Mouse (Mus musculus) neural tube, embryonic 10.5 days (tissue): ENCODE measurements around the gene Gm28051.

Source experiments
- DNase-seq: peaks from one replicate; pipeline ENCODE4 v3.0.0-alpha.2; 2017; ENCODE audit warnings: low spot score; ENCODE audit errors: extremely low spot score

Gene Gm28051

DNA sequence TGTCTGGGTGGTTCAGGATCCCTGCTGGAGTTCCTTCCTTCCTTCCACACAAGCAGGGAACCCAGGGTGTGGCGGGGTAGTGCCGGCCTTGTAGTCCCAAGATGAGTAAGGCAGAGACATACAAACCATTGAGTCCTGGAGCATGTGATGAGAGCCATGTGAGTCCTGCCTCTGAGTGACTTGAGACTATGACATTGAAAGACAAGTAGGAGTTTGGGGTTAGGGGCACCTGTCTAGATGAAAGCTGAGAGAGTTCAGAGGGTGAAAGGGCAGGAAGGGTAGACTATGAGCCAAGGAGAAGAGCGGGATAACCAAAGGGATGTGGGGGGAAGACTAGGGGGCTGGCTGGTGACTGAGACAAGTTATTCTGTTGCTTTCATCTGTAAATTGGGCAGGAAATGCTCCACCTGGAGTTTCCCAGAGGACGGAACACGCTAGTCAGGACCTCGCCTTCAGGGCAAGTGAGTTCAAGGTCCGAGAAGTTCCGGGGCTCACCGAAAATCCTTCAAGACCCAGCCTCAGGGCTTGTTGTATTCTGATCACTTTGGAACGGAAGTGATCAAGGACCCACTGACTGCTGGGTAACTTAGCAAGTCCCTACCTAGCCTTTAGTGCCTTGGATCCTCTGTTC, 50.6 kb downstream of the Gm28051 start:
- no peak for DNase-seq

DNA sequence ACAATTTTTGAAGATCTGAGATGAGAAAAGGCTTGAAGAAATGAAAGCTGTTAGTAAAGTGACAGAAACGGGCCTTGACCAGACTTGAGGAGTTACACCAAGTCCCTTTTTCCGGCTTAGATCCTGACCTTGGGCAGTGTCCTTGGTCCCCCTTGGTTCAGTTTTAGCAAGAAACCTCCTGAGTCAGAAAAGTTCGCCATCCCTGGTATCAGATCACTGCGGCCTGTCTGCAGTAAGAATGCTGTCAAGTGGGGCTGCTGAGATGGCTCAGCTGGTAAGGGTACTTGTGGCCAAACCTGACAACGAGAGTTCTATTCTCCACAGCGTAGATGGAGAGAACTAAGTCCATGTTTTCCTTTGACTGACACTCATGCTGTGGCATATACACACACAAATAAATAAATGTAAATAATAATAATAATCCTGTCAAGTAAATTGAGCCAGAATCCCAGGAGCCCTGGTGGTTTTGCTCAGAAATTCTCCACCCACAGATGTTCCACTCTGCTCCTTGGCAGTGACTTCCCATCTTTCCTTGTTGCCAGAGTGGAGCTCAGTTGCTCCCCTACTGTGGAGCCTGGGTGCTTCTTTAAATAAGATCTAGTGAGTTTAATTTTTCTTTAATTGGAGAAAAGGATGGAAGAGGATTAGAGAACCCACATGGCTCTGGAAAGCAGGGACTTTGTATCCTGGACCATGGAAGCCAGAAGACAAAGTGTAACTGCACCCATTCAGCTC, 51.5 kb downstream of the Gm28051 start:
- DNase-seq, result no peak

DNA sequence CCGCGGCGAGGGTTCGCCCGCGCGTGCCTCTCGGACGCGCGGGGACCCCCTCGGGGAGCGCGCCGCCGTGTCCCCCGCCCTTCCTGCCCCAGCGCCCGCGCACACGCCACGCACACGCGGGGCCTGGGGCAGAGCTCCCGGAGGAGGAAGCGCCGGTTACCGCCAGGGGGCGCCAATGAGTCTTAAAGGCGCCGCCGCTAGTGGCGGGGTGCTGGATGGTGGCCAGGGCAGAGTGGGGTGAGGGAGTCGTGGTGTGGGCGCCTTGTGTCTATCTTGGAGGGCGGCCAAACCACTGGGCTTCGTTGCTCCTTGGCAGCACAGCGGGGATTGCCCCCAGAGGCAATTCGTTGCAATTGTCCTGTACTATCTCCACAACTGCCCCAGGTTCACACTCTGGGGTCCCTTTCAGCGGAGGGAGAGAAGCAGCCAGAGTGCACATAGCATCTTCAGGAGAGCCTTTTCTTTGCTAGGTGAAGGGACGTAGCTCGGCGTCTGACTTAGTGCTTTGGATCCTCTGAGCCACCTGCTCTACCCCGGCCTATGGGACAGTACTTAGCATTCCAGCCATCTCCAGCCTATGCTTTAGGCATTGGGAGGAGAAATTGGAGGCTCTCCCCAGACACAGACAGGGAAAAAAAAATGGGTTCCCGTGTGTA, 52.2 kb downstream of the Gm28051 start:
- DNase-seq, result peak; percentile 86

DNA sequence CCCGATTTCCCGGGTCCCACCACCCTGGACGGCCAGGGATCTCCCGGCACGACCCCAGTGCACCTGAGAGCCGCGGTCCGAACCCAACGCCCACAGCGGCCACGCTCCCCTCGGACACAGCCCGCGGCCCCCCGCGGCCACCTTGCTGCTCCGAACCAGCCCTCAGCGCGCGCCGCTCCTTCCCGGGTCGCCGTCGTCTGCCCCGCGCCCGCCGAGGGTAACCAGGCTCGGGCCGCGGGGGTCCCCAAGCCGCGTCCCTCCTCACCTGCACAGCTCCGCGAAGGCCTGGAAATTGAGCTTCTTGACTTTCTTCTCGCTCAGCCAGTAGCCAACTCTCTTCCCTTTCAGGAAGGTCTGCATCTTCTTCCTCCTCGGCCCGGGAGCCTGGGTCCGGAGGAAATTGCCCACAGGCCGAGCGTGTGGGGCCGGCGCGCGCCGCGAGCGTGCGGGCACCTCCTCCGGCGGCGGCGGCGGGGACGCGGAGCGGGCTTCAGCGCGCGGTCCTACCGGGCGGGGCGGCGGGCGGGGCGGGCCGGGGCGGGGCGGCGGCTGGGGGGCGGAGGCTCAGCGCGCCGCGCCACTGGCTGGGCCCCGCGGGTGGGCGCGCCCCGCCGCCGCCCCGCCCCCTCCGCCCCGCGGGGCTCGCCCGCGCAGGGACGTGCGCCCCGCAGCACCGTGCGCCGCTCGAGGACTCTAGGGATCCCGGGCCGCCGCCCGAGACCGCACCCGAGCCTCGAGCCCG, 52.9 kb downstream of the Gm28051 start, which contains the start of gene Itpk1:
Gene Itpk1 (minus strand): TSS at position 474 of the 742 bp plus-strand sequence.
- DNase-seq, result peak; percentile 69

DNA sequence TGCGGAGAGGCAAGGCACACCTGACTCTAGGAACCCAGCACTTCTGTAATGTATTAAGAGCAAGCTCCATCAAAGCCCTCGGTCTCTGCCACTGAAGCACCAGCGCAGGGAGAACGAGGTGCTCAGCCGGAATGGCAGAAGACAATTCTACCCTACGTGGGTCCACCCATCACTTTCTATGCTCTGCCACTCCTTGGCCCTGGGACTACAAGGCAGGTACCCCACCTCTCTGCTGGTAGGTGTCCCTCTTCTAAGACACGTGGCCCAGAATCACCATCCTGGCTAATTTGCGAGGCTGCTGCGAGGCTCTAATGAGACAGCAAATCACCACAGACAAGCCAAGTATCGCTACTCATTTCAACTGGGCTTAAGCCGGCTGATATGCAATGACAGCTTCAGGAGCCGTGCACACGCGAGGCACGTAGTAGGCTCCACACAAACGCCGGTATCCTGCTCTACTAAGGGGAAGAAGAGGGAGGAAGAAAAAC, 53.6 kb downstream of the Gm28051 start:
- DNase-seq, result no peak

DNA sequence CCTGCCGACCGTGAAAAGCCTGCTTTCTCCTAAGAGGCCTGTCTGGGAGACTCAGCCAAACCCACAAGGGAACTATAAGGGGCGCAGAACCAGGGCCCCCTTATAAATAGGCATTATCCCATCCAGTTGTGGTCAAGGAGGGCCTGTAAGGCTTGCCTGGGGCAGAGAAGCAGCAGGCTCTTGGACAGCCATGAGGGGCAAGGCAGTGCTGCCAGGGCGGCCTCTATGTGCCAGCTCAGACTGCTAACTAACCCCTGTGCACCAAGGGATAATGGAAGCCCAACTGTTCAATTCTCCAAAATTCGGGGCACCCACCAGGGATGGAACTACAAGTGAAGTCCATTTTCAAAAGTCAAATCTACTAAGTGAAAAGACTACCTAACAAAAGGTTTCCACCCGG, 54.1 kb downstream of the Gm28051 start:
- DNase-seq, result no peak

DNA sequence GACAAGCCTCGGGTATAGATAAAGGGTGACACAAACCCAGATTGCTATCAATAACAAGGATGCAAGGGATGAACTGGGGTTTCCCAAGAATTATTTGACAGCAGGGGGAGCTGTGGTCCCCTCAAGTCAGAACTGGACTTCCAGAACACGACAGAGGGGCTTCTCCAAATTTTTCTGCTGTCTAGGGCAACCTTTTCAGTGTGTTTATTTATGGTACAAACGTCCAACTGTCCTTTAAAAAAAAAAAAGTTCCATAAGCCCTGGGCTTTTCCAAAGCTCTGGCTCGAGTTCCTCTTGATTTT, 54.5 kb downstream of the Gm28051 start:
- DNase-seq, result peak; percentile 39

DNA sequence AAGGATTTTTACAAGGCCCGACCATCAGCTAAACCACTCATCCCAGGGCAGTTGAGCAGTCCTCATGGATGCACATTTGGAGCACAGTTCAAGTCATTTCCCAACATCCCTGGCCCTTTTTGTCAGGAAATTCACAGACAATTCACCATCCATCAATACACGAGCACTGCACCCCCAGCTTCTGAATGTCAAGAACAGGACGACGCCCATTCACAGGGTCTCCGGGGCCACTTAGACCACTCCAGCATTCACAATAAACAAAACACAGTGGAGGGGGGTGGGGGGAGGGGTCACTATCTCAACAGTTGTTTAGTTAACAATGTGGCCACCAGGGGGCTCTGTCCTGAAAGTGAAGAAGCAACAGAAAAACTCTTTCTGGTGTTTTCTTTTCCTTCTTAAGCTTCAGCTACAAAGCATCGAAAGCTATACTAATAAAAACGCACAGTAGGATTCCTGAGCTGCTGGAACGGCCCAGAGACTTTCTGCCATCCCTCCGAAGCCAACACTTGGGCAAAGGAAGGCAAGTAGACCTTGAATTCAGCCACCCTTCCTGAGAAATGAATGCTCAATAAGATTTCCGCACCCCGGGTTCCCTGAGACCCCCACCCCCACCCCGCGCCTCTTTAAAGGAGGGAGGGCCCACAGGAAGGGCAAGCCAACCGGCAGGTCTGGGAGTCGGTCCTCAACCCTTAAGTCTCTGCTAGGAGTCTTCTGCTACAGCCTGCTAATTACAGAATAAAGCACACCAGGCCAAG, 55.0 kb downstream of the Gm28051 start:
- peak; percentile 81 for DNase-seq

DNA sequence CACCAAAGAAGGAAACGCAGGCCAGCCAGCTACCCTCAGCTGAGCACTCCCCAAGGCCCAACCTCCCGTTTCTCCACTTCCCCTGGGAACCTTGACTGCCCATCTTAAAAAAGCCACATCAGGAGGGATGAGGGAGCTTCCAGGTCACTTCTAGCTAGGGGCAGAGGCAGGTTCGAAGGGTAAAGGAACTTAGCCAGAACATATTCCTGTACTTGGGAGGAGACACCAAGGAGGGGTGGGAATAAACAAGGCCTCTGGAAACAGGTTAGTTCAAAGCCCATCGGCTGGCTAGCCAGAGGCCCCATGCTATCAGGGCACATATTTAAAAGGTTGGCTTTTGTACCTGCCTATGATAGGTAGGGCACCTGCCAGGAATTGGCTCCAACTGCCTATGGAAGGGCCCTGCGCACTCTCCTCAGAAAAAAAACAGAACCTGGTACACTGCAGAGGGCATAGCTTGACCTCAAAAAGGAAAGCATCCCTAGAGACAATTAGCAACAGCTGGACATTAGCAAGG, 55.8 kb downstream of the Gm28051 start:
- DNase-seq, result no peak

DNA sequence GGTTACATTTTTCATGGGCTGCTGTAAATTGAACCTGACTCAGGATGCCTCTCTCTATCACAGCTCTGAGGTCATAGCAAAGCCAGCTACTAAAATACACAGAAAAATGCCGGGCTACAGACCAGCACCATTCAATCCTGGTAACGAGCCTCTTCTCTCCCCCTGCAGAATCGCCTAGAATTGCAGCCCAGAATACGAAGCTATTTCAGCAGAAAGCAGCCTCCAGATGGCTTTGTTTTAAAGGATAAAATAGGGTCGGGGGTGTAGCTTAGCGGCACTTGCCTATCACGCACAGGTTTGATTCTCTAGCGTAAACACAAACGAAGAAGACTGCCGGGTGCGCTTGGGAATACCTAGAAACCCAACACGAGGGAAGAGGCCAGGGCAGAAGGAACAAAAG, 57.1 kb downstream of the Gm28051 start:
- DNase-seq, result no peak

DNA sequence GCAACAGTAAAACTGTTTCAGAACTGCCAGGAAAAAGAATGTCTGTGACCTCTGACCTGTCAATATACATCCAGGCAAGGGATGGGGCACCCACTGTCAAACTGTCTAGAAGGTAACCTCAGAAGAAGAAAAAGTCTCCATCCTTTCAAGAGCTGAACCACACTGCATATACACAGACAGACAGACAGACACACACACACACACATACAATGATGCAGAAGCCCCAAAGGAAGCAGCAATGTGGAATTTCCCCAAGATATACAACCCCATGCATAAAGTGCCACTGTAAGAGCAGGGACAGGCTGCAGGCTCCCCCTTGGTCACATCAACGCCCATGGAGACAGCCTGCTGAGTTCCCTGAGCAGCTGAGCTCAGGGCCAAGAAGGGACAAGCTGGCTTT, 58.4 kb downstream of the Gm28051 start:
- DNase-seq, result no peak

DNA sequence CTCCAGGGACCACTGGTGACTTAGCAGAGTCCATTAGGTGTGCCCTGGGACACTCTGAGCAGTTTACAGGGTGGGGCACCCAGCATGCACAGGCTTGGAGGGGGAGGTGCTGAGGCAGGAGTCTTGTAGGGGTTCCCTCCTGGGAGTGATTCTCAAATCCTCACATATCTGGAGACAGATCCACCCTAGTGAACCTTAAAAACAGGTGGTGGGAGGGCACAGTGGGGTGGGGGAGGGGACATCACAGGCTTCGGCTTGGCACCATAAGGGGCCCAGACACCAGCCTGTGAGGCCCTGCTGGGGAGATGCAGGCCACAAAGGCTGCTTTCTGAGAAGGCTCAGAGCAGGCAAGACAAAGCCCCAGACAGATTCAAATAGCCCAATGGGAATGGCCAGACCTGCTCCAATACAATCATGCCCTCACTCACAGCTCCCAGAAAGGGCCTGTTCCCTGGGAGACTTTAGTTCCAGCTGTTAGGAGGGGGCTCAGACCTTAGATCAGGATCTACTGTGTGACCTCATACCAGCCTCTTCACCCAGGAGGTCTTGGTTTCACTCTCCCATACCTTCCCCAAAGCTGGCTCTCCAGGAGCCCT, 59.4 kb downstream of the Gm28051 start:
- no peak for DNase-seq

DNA sequence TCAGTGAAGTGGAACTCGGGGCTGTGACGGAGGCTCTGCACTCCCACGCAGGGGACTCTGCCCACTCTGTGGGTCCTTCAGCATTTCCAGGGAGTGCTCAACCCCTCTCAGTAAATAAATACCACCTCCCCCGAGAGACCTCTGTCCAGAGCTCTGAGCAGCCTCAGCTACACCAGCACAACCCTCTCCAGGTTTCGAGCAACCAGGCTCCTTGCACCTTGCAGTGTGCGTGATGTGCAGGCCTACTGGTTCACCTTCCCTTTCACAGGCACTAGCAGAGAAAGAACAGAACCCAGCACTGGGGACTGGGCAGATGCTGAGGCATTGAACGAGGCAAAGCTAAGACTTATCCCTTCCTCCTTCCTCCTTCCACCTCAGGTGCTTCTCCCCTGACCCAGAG, 60.2 kb downstream of the Gm28051 start:
- DNase-seq, result no peak

DNA sequence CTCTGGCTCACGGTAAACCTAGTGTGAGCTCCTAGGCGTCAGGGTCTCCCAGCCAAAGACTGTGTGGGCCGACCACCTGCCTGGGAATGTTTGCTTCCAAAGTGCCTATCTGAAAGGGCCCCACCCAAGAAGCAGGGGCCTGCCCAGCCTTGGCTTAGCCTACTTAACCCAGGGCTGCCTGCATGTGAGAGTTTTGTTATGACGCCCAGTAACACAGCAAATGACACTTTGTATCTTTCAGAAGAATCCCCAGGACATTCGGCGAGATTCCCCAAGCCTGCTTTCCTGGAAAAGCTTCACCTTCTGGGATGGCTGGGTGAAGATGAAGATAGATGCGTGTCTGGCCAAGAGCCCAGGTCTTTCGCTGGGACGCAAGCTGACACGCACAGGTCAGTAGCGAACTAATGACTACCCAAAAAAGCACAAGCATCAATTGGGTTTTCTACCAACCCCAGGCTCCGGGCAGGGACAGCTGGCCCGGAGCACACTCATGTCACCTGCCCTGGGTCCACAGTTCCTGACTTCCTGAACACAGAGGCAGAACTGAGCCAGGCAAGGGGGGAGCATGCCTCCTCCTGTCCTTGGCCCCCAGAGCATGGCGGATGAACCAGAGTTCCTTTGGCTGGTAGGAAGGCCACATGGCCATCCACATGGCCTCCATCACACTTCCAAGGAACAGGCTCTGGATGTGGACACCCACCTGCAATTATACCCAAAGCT, 60.8 kb downstream of the Gm28051 start:
- no peak for DNase-seq

DNA sequence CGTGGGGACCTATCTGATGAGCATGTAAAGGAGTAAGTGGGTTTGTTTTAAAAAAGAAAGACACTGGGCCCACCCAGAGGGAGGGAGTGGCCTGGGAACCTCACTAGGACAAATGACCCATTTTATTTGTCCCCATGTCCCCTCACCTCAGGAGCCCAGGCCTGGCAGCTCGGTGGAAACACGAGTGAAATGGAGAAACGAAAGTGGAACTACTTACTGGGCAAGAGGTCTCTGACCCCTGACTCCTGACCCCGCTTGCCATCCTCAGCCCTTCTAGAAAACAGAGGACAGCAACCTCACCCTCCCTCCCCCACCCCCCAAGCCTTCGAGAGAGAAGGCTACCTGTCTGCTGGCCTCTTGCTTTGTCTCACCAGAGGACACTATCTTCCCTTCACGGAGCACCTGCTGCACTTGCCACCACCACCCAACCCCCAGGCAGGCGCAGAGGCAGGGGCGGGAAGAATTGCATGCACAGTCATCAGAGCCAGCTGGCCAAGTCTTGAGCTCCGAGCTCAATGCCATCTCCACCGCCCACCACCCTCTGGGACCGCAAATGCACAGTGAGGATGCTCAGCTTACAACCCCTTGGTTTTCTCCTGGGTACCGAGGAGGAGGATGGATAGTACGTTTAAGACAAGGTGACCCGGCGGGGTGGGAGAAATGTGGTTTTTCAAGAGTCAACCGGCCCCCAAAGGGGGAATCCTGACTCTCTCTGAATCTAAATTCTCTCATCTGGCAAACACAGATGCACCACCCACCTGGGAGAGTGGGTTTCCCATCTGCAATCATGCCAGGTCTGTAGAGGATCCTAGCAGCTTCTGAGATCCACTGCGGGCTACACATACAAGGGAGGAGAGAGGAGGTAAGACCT, 62.0 kb downstream of the Gm28051 start:
- DNase-seq, result no peak

DNA sequence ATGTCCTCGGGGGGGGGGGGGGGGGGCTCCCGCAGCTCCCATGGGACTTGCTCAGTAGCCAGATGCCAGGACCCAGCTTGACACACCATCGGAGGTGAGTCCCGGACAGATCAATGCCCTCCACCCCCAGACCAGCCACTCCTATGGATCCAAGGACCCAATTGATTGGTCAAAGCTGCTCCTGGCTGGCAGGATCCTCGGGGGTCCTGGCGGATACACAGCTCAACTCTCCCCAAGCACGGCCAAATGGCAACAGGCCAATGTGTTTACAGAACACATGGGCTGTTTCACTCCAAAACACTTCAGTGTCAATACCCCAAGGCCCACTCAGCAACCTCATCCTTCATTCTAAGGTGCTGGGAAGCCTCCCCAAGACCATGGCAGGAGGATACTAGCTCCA, 65.8 kb downstream of the Gm28051 start:
- DNase-seq, result no peak

DNA sequence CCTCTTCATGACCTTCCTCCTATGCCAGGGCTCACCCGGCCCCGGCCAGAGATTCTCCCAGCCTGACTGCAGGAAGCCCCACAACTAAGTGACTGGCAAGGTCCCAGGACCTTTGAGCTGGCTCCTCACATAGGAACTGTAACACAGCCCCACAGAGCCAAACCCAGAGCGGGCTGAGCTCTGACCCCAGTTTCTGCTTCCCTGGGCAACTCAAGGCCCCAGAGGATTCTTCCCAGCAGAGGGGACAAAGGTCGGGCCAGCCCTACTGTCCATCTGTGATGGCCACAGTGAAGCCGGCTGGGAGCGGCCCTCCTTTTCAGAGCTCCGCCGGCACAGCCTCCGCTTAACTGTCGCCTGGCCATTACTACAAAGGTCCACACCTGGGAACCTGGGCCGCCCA, 66.4 kb downstream of the Gm28051 start:
- no peak for DNase-seq

DNA sequence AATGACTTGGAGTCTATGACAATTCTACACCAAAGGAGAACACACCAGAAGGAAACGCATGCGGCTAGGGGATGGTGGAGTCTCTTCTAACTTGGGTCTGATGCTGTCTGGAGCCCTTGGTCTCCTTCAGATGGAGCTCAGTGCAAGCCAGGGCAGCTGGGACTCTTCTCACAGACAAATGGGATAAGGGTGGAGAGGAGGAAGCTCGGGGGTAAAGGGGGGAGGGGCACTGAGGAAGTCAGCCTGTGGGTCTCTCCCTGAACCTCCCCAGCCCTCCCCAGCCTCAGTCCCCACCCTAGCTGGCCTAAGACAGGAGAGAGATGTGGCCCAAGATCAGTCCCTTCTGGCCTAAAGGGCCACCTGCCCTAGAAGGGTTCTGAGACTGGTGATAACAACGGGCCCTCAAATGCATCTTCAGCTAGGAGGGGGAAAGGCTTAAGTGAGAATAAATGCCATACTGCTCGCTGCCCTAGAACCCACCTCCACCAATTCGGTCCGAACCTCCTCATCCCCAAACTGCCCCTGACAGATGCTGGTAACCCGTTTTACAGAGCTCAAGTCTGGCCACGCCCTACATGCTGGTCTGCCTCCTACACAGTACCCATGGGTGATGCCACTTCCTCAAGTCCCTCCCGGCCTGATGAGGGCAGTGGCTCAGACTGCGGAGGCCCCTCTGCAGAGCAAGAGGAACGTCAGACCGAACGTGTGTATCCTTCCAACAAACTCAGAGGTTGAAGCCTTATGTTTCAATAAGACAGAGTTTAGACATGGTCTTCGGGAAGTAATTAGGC, 67.6 kb downstream of the Gm28051 start:
- no peak for DNase-seq
